Mouse (Mus musculus): ENCODE data around the gene Pla1a. TPM values are rescaled to one million over a fixed set of nuclear protein-coding genes. Genes with fewer than 3 reads are reported as not detected.
"Not testable (repeated sequence)": the region's sequence is repeated elsewhere in the genome, so short reads cannot be mapped to it uniquely, and the experiment has no call there.

The Pla1a gene
- 10 to 100 TPM; 16.4 to 45.3 TPM for total RNA-seq (2021)
- long read RNA-seq, experiment 1, transcript Pla1a-201 (11 exons, 1,974 nt), result major isoform, 5 of 13 reads
- long read RNA-seq, experiment 1, partial matches to known transcripts, result 3 of 13 reads
- long read RNA-seq, experiment 1, other reads (novel, unspliced or antisense), result 5 of 13 reads
- long read RNA-seq, experiment 2, partial matches to known transcripts, result 1 of 4 reads
- long read RNA-seq, experiment 2, other reads (novel, unspliced or antisense), result 1 of 4 reads

DNA sequence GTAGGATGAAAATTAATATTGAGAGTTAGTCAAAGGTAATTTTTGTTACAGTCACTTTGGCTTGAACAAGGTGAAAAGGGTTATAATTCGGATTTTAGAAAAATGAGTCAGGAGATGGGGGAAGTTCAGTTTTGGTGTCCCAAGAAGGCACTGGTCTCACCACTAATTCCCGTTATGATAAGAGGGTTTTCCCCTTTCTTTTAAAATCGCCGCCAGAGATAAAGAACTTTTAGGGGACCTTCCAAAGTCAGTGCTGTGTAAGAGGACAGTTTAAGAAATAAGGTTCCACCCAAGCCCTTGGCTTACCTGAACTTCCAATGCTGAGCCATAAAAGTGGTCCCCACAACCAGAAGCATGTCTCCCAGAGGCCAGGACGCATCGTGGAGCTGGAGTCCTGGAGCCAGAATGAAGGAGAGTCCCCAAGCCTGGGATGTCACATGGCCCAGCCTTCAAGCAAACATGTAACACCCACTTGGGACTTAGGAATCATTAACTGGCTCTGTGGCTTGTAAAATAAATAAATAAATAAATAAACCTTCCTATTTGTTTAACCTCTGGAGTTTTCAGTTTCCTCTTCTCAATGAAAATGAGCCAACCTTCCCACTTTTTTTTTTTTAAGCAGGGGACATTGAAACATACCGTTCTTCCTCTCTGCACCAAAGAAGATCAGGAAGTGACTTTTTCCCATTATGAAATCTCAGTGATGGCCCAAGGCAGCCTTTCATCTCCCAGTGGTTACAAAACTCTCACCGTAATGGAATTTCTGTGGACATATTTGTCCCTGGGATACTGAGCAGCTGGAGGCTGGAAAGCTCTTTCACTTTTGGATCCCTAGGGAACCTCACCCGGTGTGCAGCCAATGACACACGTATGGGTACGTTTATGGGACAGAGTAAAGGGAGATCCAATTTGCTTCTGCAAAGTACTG is at the start of gene Pla1a:
Gene Pla1a, minus strand, starts transcription at position 648 of the 928 bp plus-strand sequence.
- DNase-seq, result peak in 1 of 2 experiments; percentile 38

DNA sequence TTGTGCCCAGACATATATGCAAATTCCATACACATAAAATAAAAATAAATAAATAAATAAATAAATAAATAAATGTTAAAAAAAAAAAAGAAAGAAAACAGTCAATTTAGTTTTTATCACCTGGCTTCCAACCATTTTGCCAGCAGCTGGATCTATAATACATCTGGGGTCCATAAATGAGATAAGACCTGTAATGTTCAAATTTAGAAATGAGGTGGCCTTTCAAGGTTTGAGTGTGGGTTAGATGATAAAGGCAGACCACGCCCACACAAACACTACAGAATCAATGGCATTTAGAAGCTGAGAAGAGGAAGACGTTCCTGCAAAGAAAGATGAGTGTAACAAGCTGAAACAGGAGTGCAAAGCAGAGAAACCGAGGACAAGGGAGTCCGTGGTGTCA is 48.4 kb upstream of the Pla1a start:
- DNase-seq, result no peak

DNA sequence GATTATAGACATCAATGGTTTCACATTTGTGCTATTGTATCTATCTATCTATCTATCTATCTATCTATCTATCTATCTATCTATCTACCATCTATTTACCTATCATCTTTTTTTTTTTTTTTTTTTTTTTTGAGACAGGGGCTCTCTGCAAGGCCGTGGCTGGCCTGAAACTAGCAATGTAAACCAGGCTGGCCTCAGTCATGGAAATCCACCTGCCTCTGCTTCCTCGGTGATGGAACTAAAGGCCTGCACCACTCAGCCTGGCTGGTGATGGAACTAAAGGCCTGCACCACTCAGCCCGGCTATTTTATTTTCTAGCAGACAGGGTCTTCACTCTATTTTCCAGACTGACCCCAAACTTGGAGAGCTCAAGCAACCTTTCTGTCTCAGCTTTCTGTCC is 45.4 kb upstream of the Pla1a start:
- no peak for DNase-seq

DNA sequence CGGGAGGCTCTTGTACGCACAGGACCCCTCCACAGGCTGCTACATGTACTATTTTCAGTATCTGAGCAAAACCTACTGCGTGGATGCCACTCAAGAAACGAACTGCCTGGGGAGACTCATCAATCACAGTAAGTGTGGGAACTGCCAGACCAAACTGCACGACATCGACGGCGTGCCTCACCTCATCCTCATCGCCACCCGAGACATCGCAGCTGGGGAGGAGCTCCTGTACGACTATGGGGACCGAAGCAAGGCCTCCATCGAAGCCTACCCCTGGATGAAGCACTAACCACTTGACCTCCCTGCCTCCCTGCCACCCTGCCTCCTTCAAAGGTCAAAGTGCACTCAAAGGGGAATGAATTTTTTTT is 44.3 kb upstream of the Pla1a start:
- not testable (repeated sequence) for DNase-seq

DNA sequence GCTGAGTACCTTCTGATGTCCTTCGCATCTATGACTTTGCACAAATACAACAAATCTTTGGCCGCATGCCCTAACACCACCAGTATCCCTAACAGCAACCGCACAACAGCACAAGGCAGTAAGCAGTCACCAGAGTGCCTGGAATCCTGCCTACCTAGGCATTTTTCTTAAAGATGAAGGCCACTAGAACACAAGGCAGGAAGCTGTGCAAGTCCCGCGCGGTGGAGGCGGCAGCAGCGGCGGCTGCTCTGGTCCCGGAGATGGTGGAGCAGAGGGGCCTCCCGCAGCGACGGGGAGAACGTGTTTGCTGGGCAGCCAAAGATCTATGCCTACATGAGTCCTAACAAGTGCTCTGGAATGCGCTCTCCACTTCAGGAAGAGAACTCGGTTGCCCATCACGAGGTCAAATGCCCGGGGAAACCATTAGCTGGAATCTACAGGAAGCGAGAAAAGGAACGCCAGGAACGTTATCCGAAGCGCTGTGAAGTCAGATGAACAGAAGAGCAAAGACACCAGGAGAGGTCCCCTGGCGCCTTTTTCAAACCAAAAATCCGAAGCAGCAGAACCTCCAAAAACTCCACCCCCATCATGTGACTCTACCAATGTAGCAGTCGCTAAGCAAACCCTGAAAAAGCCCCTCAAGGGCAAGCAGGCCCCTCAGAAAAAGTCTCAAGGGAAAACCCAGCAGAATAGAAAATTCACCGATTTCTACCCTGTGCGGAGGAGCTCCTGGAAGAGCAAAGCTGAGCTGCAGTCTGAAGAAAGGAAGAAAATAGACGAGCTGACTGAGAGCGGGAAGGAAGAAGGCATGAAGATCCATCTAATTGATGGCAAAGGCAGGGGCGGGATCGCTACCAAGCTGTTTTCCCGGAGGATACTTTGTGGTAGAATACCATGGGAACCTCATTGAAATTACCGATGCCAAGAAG is 43.6 kb upstream of the Pla1a start:
- peak; percentile 56 to 66 for DNase-seq

DNA sequence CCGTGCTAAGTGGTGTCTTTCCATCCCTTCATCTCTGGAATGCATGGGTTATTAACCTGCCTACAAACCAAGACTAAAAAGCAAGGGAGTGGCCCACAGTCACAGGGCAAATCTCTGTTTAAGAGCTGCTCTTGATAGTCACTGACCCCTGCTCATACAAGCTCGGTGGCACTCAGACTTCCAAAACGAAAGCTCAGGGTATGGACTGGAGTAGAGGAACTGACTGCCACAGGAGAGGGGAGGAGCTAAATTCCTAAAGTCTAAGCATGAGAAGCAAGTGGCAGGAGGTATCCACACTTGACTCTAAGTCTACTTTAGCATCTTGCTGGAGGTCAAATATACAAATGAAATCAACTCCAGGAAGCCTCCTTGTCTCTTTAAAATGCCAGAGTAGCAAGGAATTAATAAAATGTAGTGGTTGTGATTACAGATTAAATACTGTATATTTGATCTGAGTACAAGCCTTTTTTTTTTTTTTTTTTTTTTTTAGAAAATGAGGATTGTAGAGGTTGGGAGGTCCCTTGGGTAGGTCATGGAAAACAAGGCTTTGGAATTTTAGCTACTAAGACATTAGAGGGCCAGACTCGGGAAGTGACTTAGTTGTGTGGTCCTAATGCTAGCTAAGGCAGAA is 42.9 kb upstream of the Pla1a start:
- DNase-seq, result no peak

DNA sequence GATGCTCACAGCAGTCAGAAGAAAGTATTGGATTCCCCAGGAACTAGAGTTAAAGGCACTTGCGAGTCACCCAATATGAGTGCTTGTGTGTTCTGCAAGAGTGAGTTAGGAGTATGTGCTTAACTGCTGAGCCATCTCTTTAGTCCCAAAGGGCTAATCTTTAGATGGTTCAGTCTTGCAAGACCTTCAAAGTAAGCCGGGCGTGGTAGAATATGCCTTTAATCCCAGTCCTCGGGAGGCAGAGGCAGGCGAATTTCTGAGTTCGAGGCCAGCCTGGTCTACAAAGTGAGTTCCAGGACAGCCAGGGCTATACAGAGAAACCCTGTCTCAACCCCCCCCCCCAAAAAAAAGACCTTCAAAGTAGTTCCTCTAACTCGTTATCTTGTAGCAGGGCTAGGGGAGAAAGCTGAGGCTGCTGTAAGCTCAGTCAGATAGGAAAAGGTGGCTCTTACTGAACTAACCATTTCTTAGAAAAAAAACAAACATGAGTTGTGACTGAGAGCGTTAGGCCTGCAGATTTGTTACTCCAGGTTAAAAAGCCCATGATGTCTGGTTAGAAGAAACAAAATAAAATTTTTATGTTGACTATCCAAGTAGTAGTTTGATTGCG is 41.8 kb upstream of the Pla1a start:
- no peak for DNase-seq

DNA sequence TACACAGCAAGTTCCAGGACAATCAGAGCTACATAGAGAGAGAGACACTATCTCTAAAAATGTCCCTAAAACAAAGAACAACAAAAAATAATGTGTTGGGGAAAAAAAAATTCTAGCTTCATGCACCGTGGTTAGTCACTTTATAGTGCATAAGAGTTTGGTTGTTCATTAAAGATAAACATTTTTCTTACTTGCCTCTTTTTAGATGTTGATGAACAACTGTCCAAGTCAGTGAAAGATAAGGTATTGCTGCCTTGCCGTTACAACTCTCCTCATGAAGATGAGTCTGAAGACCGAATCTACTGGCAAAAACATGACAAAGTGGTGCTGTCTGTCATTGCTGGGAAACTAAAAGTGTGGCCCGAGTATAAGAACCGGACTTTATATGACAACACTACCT is 40.7 kb upstream of the Pla1a start:
- DNase-seq, result no peak

DNA sequence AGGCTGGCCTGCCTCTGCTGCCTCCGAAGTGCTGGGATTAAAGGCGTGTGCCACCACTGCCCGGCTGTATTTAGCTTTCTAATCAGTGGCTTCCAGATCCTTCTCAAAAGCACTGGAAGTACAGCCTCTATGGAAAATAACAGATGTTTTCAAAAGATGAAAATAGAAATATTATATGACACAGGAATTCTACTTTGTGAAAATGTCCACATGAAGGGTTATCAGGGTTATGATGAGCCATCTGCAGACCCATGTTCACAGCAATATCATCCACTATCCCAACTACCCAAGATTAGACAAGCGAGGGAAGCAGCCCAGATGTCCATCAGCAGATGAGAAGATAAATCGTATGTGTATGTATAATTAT is 39.5 kb upstream of the Pla1a start:
- no peak for DNase-seq

DNA sequence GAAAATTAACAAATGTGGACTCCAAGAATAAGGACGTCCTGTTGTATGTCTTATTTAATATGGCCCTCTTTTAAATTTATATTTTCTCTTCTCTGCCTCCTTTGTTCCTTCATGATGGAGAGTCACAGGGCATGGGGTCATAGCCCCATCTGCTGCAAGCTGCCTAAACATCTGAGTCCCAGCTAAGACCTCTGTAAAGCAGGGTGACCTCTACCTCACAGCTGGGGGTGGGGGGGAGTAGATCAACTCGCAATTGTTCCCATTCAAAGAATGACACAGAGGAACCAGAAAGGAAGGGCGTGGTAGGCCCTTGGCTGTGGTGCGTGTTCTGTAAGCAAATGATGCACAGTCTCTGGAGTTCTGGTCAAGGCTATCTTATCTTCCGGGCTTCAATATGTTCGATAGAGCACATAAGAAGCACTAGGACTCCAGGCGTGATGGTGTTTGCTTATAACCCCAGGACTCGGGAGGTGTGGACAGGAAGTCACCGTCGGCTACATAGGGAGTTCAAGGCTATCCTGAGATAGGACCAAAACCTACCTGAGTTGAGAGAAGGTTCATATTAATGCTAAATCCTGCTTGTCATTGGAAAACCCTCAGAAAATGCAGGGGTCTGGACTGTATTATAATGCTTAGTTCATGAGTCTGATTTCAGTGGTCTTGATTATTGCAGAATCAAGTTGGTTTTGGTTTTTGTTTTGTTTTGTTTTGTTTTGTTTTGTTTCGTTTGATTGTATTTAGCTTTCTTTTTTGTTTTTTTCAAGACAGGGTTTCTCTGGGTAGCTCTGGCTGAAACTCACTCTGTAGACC is 39.0 kb upstream of the Pla1a start:
- DNase-seq, result no peak

DNA sequence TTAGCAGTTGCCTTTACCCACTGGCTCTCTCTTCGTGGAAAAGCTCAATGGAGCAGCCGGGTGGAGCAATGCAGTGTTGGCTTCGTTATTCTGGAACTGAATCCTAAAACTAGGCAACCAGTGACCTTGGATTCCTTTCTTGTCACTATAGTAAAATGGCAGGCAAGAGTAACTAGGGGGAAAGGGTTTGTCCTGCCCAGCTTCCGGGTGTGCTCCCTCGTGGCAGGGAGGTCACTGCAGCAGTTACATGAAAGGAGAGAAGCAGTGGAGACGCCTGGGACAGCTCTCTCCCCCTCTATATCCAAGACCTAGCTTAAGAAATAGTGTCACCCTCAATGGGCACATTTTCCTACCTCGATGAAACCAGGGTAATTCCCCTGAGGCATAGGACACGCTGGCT is 36.5 kb upstream of the Pla1a start:
- no peak for DNase-seq

DNA sequence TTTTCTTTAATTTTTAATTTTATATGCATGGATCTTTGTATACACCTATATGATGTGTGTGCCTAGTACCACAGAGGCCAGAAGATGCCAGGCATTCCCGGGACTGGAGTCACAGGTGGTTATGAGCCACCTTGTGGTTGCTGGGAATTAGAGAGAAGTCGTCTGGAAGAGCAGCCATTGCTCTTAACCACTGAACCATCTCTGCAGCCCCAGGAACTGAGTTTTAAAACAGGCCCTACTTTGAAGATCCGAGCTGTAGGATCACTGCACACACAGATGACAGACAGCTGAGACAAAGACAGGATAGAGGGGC is 35.7 kb upstream of the Pla1a start:
- DNase-seq, result no peak

DNA sequence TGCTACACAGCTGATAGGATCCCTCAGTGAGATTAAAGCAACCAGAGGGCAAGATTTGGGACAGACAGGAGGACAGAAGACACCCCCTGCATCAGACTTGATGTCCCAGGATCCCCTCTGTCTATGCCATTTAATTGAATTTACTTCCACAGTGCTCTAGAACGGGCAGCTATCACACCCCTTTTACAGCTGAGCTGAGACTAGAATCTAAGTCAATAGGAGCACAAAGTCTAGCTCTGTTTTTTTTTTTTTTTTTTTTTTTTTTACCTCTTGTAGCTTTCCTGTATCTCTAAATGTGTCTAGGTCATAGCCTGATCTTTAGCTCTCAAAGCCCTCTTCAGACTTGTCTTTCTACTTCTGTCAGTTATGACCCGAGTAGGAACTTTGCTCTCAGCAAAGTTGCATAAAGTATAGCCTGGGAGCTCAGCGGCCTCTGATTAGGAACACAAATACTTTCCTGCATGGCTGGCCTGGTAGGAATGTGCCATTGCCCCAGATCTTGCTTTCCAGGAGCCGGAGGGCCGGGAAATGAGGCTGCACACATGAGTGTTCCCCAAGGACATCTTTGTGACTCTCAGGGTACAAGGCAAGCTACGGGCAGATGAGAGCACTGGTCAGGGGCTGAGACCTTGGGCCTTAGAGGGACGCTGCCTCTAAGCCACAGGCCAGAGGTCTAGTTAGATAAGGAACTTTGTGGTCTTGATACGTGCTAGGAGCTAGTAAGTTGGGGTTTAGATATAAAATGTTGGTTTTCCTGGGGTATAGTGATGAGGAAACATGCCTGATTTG is 35.2 kb upstream of the Pla1a start:
- peak; percentile 67 to 69 for DNase-seq

DNA sequence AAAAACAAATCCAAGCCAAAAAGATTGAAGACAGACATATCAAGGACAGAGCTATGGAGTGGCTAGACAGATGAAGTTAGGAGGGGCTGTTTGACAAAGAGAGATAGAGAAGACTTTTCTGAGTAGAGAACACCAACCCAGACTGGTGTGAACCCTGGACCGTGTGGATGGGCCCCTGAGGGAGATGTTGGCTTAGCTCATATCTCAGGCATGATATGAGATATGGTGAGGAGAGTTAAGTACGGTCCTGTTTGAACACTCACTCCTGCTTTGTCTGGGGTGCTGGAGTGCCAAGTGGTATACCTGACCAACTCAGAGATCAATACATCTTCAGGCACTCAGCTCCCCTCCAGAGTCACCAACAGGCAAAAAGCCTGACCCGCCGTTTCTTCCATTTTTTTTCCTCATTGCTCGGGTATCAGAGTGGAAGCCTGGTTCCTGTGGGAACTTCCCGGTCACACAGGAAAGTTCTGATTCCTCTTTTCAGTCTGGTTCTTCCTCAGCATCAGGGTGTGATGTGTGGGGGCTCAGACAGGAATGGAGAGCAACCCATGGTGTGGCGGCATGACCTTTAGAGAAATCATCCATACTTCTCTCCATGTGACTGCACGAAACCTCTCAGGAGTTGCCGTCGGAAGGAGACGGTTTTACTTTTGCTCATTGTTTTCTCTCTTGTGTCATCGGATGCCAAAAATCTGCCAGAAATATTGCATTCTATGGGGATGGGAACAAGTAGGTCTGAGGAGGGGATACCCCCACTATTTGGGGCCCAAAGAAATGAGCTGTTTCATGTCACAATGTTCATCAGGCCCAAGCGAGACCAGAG is 34.4 kb upstream of the Pla1a start:
- DNase-seq, result no peak

DNA sequence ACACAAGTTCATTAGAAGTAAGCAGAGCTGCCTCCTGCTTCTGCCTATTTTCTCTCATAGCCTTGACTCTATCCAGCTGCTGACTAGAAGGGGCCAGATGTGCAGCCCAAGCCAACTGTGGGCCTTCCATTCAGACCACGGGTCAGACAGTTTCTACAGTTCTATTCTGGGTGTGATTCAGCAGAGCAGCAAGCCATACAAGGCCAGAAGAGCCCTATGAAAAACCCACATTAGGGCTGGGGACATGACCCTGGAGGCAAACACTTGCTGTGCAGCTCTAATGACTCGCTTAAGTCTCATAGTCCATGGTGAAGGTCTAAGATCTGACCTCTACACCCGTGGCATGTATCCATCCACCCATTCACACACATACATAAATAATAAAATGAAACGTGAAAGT is 33.1 kb upstream of the Pla1a start:
- DNase-seq, result no peak

DNA sequence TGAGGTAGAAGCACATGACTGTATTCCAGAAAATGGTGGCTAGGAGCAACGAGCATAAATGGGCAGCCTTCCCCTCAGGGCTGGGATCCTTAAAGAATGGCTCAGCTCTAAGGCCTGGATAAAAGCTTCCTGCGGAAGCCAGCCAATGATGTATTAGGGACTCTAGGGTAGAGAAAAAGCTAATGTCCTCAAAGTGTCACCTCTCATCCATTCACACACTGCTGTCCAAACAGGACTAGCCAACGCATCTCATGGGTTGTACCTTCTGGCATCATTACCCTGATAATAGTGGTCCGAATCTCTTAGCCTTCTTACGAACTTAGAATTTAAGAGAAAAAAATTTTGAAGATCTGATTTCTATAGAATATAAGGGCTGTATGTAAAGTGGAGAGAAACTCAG is 30.4 kb upstream of the Pla1a start:
- no peak for DNase-seq

DNA sequence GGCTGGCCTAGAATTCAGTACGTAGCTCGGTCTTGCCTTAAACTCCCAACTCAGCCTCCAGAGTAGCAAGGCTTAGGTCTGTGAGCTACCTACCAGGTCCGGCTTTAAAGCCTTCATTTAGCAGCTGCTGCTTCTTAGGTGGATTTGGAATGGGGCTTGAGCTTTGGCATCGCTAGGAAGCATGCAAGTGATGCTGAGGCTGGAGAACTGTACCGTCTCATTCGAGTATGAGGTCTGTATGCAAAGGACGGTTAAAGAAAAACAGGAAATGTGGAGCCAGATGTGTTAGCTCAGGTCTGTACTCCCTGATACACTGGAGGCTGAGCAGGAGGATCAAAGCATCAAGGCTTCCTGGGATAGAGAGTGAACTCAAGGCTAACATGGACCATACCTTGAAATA is 29.2 kb upstream of the Pla1a start:
- DNase-seq, result no peak

DNA sequence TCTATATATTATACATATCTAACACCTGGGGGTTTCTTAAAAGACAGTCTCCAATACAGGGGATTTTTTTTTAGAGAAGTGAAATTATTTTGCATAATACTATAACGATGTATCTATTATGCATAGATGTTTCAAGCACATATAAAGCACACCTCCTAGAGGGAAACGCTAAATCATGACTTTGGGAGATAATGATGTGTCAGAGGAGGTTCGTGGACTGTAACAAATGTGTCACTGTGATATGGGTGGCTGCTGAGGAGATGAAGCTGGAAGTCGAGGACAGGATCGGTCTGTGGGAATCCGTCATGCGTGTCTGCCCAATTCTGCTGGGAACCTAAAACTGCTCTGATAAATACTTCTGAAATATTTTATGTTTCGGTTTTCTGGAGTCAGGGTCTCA is 28.8 kb upstream of the Pla1a start:
- no peak for DNase-seq

DNA sequence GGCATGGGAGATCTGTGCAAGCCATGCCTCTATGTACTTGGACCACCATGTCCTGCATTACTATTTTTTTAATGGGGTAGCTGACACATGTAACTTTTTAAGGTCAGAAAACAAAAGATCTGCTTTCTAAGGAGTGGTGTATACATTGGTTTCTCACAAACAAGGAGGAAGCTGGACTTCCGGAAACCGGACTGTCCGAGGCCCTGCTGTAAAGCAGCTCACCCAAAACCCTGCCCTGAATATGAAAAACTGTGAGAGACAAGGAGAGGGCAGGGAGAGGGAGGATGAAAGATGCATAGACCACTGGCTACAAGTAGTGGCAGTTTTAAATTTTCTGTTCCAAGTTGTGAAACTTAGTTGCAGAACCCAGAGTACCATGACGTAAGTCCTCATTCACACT is 27.0 kb upstream of the Pla1a start:
- no peak for DNase-seq
